Mouse (Mus musculus): Measurements from ENCODE around the gene Pard6a. TPM values are rescaled to one million over a fixed set of nuclear protein-coding genes. Genes with fewer than 3 reads are reported as not detected.

Gene Pard6a
- total RNA-seq, 2 experiments from 2014 or later, result 7.8 to 9.1 TPM

GRCm38 (mm10) chr8:105699488-105700215 lies 1.3 kb upstream of the Pard6a start:
- no peak for DNase-seq

GRCm38 (mm10) chr8:105700566-105700965 lies 382 bp upstream of the Pard6a start:
- intact Hi-C loops (cut with DNase I), result no loop called here

More at GRCm38 (mm10) chr8:105699488-105700215, 1.3 kb upstream of the Pard6a start:
- intact Hi-C loops (cut with DNase I), result no loop called here

GRCm38 (mm10) chr8:105702001-105702401 lies 1.1 kb downstream of the Pard6a start:
- intact Hi-C loops (cut with DNase I), result no loop called here
- DNase-seq, result no peak

More at GRCm38 (mm10) chr8:105700566-105700965, 382 bp upstream of the Pard6a start:
- peak in 1 of 2 experiments; percentile 51 for DNase-seq

- DNase-seq, result no peak
- intact Hi-C loops (cut with DNase I), result no loop called here
These were observed 1.9 kb downstream of the Pard6a start for GRCm38 (mm10) chr8:105702731-105703415.

GRCm38 (mm10) chr8:105704146-105704812 lies 3.3 kb downstream of the Pard6a start:
- no peak for DNase-seq
- intact Hi-C loops (cut with DNase I), result no loop called here

GRCm38 (mm10) chr8:105704955-105705354 lies 4.0 kb downstream of the Pard6a start:
- no peak for DNase-seq
- intact Hi-C loops (cut with DNase I), result loop anchor here (5.0 kb wide), 1 partner anchor 307 kb away; the partner anchor contains the start of gene Ddx28

- intact Hi-C loops (cut with DNase I), result loop anchor here (5.0 kb wide), 1 partner anchor 306 kb away; the partner anchor contains the start of gene Ddx28
- DNase-seq, result no peak
These were observed 5.5 kb downstream of the Pard6a start for GRCm38 (mm10) chr8:105706426-105706825.

GRCm38 (mm10) chr8:105707498-105708403 lies 6.8 kb downstream of the Pard6a start, which contains the start of the genes 4933405L10Rik and Enkd1:
4933405L10Rik (plus strand) TSS chr8:105707655.
Enkd1 (minus strand) TSS chr8:105708210.
- peak; percentile 75 to 87 for DNase-seq
- intact Hi-C loops (cut with DNase I), result loop anchor here (5.0 kb wide), 1 partner anchor 305 kb away; the partner anchor contains the start of gene Ddx28

GRCm38 (mm10) chr8:105708675-105709074 lies 7.7 kb downstream of the Pard6a start:
- no peak for DNase-seq

GRCm38 (mm10) chr8:105709317-105709716 lies 8.4 kb downstream of the Pard6a start:
- intact Hi-C loops (cut with DNase I), result loop anchor here (5.0 kb wide), 1 partner anchor 303 kb away; the partner anchor contains the start of gene Ddx28
- no peak for DNase-seq

More at GRCm38 (mm10) chr8:105708675-105709074, 7.7 kb downstream of the Pard6a start:
- intact Hi-C loops (cut with DNase I), result loop anchor here (5.0 kb wide), 1 partner anchor 304 kb away; the partner anchor contains the start of gene Ddx28

- DNase-seq, result no peak
- intact Hi-C loops (cut with DNase I), result loop anchor here (5.0 kb wide), 2 partner anchors 45 to 310 kb away; partner anchors contain the start of gene Gfod2
These were observed 11.3 kb downstream of the Pard6a start for GRCm38 (mm10) chr8:105712286-105712685.

GRCm38 (mm10) chr8:105714139-105714538 lies 13.2 kb downstream of the Pard6a start:
- intact Hi-C loops (cut with DNase I), result loop anchor here (2.0 to 5.0 kb wide), 4 partner anchors 43 to 308 kb away; partner anchors contain the start of genes Gfod2, Ranbp10 and Tsnaxip1
- peak; percentile 88 to 93 for DNase-seq

- DNase-seq, result peak in 1 of 2 experiments; percentile 33
- intact Hi-C loops (cut with DNase I), result loop anchor here (2.0 kb wide), 2 partner anchors 112 to 216 kb away; partner anchors contain the start of genes Ranbp10 and Tsnaxip1
These were observed 14.1 kb downstream of the Pard6a start for GRCm38 (mm10) chr8:105715042-105715441.

- no peak for DNase-seq
- intact Hi-C loops (cut with DNase I), result no loop called here
These were observed 15.5 kb downstream of the Pard6a start for GRCm38 (mm10) chr8:105716302-105716945.

- no peak for DNase-seq
- intact Hi-C loops (cut with DNase I), result no loop called here
These were observed 18.7 kb downstream of the Pard6a start for GRCm38 (mm10) chr8:105719637-105720036.

GRCm38 (mm10) chr8:105722861-105723260 lies 21.9 kb downstream of the Pard6a start:
- intact Hi-C loops (cut with DNase I), result no loop called here
- DNase-seq, result no peak

- DNase-seq, result no peak
- intact Hi-C loops (cut with DNase I), result no loop called here
These were observed 24.8 kb downstream of the Pard6a start for GRCm38 (mm10) chr8:105725726-105726125.

GRCm38 (mm10) chr8:105727397-105728124 lies 26.6 kb downstream of the Pard6a start:
- intact Hi-C loops (cut with DNase I), result no loop called here
- DNase-seq, result peak; percentile 51 to 53

Data from heart, postnatal 14 days (tissue).